ENCODE assay signal across 14 mouse cellular contexts in genomic region chr12:79719847-79720201, GRCm38 (mm10).
DNase-seq lines count a peak whose midpoint lies in the region; ATAC-seq lines count a peak whose summit lies in the region.
"Had no signal": no experiment of that assay in that cellular context is flagged by ENCODE, and none has a peak within 500 bp of the region (broad histone marks: within the 10 kb centered on the region; RNA-seq: fewer than 3 reads in every experiment).

No protein-coding gene starts in this region.

- no peak overlapping the region for H3K4me3 ChIP-seq in intestine, embryonic 15.5 days (replicated peaks)
- H3K4me3 ChIP-seq in intestine, embryonic 16.5 days (ENCODE audit: low read length) = no peak overlapping the region
- no peak overlapping the region for H3K4me3 ChIP-seq in hindbrain, embryonic 15.5 days
- no peak overlapping the region for H3K4me3 ChIP-seq in midbrain, embryonic 15.5 days
- H3K4me3 ChIP-seq: embryonic facial prominence, embryonic 13.5 days had no signal

- peaks cover 20% of the 10 kb centered on the region for H3K4me1 ChIP-seq in intestine, embryonic 15.5 days (replicated peaks)
- peaks cover 11% of the 10 kb centered on the region for H3K4me1 ChIP-seq in intestine, embryonic 16.5 days (ENCODE audit: control insufficient read depth, insufficient read depth, low read length)
- H3K4me1 ChIP-seq in hindbrain, embryonic 15.5 days (replicated peaks) = peaks cover 20% of the 10 kb centered on the region
- H3K4me1 ChIP-seq in midbrain, embryonic 15.5 days = peaks cover 16% of the 10 kb centered on the region

- ATAC-seq in intestine, embryonic 15.5 days = no peak
- ATAC-seq in intestine, embryonic 16.5 days = no peak
- ATAC-seq in erythroid progenitor cell, adult 5-6 weeks (replicated peaks; ENCODE audit: low FRiP score, poor library complexity, severe bottlenecking) = 0 out of 2 replicates have a peak, but pooled peaks have one; percentile 45
- ATAC-seq in hindbrain, embryonic 15.5 days (ENCODE audit: low FRiP score, low read depth) = no peak
- ATAC-seq in midbrain, embryonic 15.5 days (replicated peaks) = peak; percentile 40; the same call in 1 of the 2 replicates
- ATAC-seq: Patski had no signal

- no peaks in the 10 kb centered on the region for H3K27me3 ChIP-seq in intestine, embryonic 15.5 days (replicated peaks)
- no peaks in the 10 kb centered on the region for H3K27me3 ChIP-seq in intestine, embryonic 16.5 days (replicated peaks; ENCODE audit: control insufficient read depth, insufficient read depth, low read length)
- H3K27me3 ChIP-seq in hindbrain, embryonic 15.5 days = no peaks in the 10 kb centered on the region
- H3K27me3 ChIP-seq in midbrain, embryonic 15.5 days (replicated peaks) = no peaks in the 10 kb centered on the region
- H3K27me3 ChIP-seq: embryonic facial prominence, embryonic 13.5 days; Patski had no signal

- 70% methylated on average over 1 of the region's 1 CpGs for WGBS in intestine, embryonic 15.5 days
- 73% methylated on average over 1 of the region's 1 CpGs for WGBS in intestine, embryonic 16.5 days
- 17% methylated on average over 1 of the region's 1 CpGs for WGBS in hindbrain, embryonic 15.5 days
- WGBS in midbrain, embryonic 15.5 days = 5% methylated on average over 1 of the region's 1 CpGs

- DNase-seq in cerebellum, postnatal 25 days = no peak
- no peak for DNase-seq in urinary bladder, postnatal 25 days (ENCODE audit: low spot score)
- no peak for DNase-seq in Muller cell, postnatal 12 days (ENCODE audit: inconsistent ontology term)
- DNase-seq: adrenal gland, postnatal 14 days; cerebellum, adult 11 months; gastrocnemius, postnatal 25 days; lung, postnatal 14 days had no signal

- H3K9me3 ChIP-seq in intestine, embryonic 15.5 days = no peaks in the 10 kb centered on the region
- H3K9me3 ChIP-seq in intestine, embryonic 16.5 days (ENCODE audit: control insufficient read depth, low read length) = no peaks in the 10 kb centered on the region
- H3K9me3 ChIP-seq in hindbrain, embryonic 15.5 days = no peaks in the 10 kb centered on the region
- H3K9me3 ChIP-seq in midbrain, embryonic 15.5 days = no peaks in the 10 kb centered on the region
- H3K9me3 ChIP-seq: embryonic facial prominence, embryonic 13.5 days had no signal

- 0 out of 2 replicates have a peak overlapping the region, but pooled peaks have one; percentile 29 for H3K27ac ChIP-seq in intestine, embryonic 15.5 days
- no peak overlapping the region; the same call in 1 of the 2 replicates for H3K27ac ChIP-seq in intestine, embryonic 16.5 days (ENCODE audit: low read length)
- H3K27ac ChIP-seq in hindbrain, embryonic 15.5 days (replicated peaks) = peak overlapping the region; percentile 76
- H3K27ac ChIP-seq in midbrain, embryonic 15.5 days = peak overlapping the region; percentile 73

- no peak overlapping the region for H3K9ac ChIP-seq in intestine, embryonic 15.5 days
- no peak overlapping the region for H3K9ac ChIP-seq in intestine, embryonic 16.5 days (ENCODE audit: low read depth, low read length)
- H3K9ac ChIP-seq in hindbrain, embryonic 15.5 days = no peak overlapping the region
- no peak overlapping the region for H3K9ac ChIP-seq in midbrain, embryonic 15.5 days

- H3K36me3 ChIP-seq in intestine, embryonic 15.5 days = no peaks in the 10 kb centered on the region
- H3K36me3 ChIP-seq in intestine, embryonic 16.5 days (ENCODE audit: control insufficient read depth, insufficient read depth, low read length) = no peaks in the 10 kb centered on the region
- H3K36me3 ChIP-seq in hindbrain, embryonic 15.5 days = no peaks in the 10 kb centered on the region
- H3K36me3 ChIP-seq in midbrain, embryonic 15.5 days (replicated peaks) = no peaks in the 10 kb centered on the region
- H3K36me3 ChIP-seq: embryonic facial prominence, embryonic 13.5 days had no signal

- no peak overlapping the region for H3K4me2 ChIP-seq in intestine, embryonic 15.5 days (replicated peaks)
- H3K4me2 ChIP-seq in intestine, embryonic 16.5 days (ENCODE audit: low read depth, low read length) = no peak overlapping the region
- no peak overlapping the region for H3K4me2 ChIP-seq in hindbrain, embryonic 15.5 days
- H3K4me2 ChIP-seq in midbrain, embryonic 15.5 days = no peak overlapping the region
- H3K4me2 ChIP-seq: embryonic facial prominence, embryonic 13.5 days had no signal

Comparison
In these comparisons a context has a peak if more than half of its experiments do, and no peak if none do; other contexts are left out.
1. ATAC-seq: peak in erythroid progenitor cell, adult 5-6 weeks (single experiment) and midbrain, embryonic 15.5 days (single experiment); none in intestine, embryonic 15.5 days (single experiment), intestine, embryonic 16.5 days (single experiment) and hindbrain, embryonic 15.5 days (single experiment).